Mouse (Mus musculus) embryonic facial prominence, embryonic 15.5 days (tissue): ENCODE results near the gene 4930415O20Rik. TPM values are rescaled to one million over a fixed set of nuclear protein-coding genes. Genes with fewer than 3 reads are reported as not detected.
"Not testable (repeated sequence)": the region's sequence is repeated elsewhere in the genome, so short reads cannot be mapped to it uniquely, and the experiment has no call there.

Experiments
- ATAC-seq: fragments of 200-750 bp; cut with Nextera tagmentation; 2 replicates; pipeline ENCODE4 v1.8.0; 2017; ENCODE audit warnings: low read depth, moderate TSS enrichment; ENCODE audit not compliant: insufficient number of reproducible peaks, low FRiP score, low TSS enrichment
- H3K27ac ChIP-seq: fragments of 300-500 bp; sonication (generic); replicated peaks from 2 replicates; pipeline ENCODE4 v1.5.1; 2015; ENCODE audit warnings: mild to moderate bottlenecking, inconsistent platforms
- H3K27me3 ChIP-seq: fragments of 300-500 bp; sonication (generic); 2 replicates; pipeline ENCODE4 v1.6.1; 2015; ENCODE audit warnings: inconsistent platforms
- H3K36me3 ChIP-seq: fragments of 300-500 bp; sonication (generic); 2 replicates; pipeline ENCODE4 v1.6.1; 2015; ENCODE audit warnings: mild to moderate bottlenecking, inconsistent platforms
- H3K4me1 ChIP-seq: fragments of 300-500 bp; sonication (generic); 2 replicates; pipeline ENCODE4 v1.6.1; 2015; ENCODE audit warnings: inconsistent platforms
- H3K4me2 ChIP-seq: fragments of 300-500 bp; sonication (generic); replicated peaks from 2 replicates; pipeline ENCODE4 v1.6.1; 2015; ENCODE audit warnings: mild to moderate bottlenecking, inconsistent platforms
- H3K4me3 ChIP-seq: fragments of 300-500 bp; sonication (generic); replicated peaks from 2 replicates; pipeline ENCODE4 v1.5.1; 2015; ENCODE audit warnings: mild to moderate bottlenecking, inconsistent platforms
- H3K9ac ChIP-seq: fragments of 300-500 bp; sonication (generic); 2 replicates; pipeline ENCODE4 v1.6.1; 2015; ENCODE audit warnings: inconsistent platforms
- H3K9me3 ChIP-seq: fragments of 300-500 bp; sonication (generic); replicated peaks from 2 replicates; pipeline ENCODE4 v1.6.1; 2016; ENCODE audit warnings: inconsistent platforms
- WGBS: fragments of 180-500 bp; shearing (Covaris S2); methylation state at CpG from one replicate; pipeline ENCODE4 v1.1.7; 2015; 5-methylcytosine and 5-hydroxymethylcytosine counted together
- polyA plus RNA-seq: library from polyadenylated mRNA; unstranded; fragments of >200 nt; fragmentation: Nextera tagmentation; extraction: Ambion mirVana; gene quantifications from 2 replicates; pipeline ENCODE4 v1.2.1, GENCODE M21; 2015

Gene 4930415O20Rik
- polyA plus RNA-seq, 1 experiment from 2014 or later: 0.43 TPM

DNA sequence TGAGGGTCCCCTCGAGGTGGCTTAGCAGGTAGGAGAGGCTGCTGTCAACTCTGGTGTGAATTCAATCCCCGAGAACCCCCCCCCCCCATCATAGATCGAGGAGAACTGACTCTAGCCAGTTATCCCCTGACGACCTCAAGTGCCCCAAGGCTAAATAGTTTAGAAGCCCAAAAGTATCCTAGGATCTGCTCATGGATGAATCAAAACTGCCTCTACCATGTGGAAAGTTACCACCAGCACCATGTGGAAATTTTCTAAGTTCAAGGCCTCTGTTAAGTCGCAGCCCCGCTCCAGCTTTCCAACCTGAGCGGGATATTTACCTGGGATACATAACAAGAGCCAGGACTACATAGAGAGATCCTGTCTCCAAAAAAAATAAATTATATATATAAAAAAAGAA lies 1.6 kb upstream of the 4930415O20Rik start:
- 64% methylated on average over 7 of the region's 7 CpGs for WGBS
- Histone ChIP-seq H3K27me3 (no peaks in the 10 kb centered on the region), H3K27ac (no peak overlapping the region), H3K9ac (no peak overlapping the region), H3K9me3 (no peaks in the 10 kb centered on the region), H3K4me1 (peaks cover 23% of the 10 kb centered on the region), H3K4me3 (peak overlapping the region; percentile 74; the same call in 1 of the 2 replicates), H3K4me2 (peak overlapping the region; percentile 57), H3K36me3 (no peaks in the 10 kb centered on the region)
- ATAC-seq: no peak

DNA sequence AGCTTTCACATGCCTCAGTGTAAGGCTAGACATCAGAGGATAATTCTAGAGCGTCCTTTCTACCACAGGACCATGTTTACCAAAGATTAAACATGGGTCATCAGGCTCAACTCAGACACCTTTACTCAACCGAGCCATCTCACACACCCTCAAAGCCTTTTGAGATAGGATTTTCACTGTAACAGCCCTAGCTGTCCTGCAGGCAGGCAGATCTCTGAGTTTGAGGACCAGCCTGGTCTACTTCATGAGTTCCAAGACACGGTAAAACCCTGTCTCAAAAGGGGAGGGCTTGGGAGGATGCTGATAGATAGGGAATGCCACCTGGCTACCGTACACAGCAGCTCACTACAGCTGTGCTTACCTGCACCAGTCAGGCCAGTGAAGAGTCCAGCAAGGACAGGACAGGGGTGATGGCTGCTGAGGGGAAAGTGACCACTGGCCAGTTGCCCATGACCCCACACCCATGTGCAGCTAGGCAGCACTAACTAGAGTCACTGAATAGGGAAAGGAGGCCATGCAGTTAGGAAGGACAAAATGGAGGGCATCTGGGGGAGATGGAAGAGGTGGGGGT lies 924 bp upstream of the 4930415O20Rik start:
- H3K4me1 ChIP-seq: peaks cover 23% of the 10 kb centered on the region
- no peak overlapping the region for H3K27ac ChIP-seq
- no peaks in the 10 kb centered on the region for H3K9me3 ChIP-seq
- no peak overlapping the region for H3K4me2 ChIP-seq
- no peak overlapping the region for H3K4me3 ChIP-seq
- no peaks in the 10 kb centered on the region for H3K27me3 ChIP-seq
- 82% methylated on average over 4 of the region's 4 CpGs for WGBS
- ATAC-seq: no peak
- H3K36me3 ChIP-seq: no peaks in the 10 kb centered on the region
- H3K9ac ChIP-seq: no peak overlapping the region

DNA sequence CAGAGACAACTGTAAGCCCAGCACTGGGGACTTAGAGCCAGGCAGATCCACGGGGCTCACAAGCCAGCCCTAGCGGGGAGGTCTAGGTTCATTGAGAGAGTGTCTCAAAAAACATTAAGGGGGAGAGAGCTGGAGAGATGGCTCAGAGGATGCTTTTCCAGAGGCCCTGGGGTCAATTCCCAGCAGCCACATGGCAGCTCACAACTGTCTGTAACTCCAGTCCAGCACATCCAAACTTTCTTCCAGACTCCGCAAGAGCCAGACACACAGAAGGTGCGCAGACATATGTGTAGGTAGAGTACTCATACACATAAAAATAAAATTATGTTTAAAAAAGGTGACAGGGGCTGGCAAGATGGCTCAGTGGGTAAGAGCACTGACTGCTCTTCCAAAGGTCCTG lies 2.5 kb downstream of the 4930415O20Rik start:
- no peak overlapping the region for H3K9ac ChIP-seq
- H3K27ac ChIP-seq: no peak overlapping the region
- H3K4me2 ChIP-seq: no peak overlapping the region
- H3K36me3 ChIP-seq: no peaks in the 10 kb centered on the region
- no peaks in the 10 kb centered on the region for H3K9me3 ChIP-seq
- WGBS: 71% methylated on average over 4 of the region's 4 CpGs
- ATAC-seq: no peak
- H3K4me3 ChIP-seq: no peak overlapping the region
- H3K27me3 ChIP-seq: no peaks in the 10 kb centered on the region
- peaks cover 8% of the 10 kb centered on the region for H3K4me1 ChIP-seq

DNA sequence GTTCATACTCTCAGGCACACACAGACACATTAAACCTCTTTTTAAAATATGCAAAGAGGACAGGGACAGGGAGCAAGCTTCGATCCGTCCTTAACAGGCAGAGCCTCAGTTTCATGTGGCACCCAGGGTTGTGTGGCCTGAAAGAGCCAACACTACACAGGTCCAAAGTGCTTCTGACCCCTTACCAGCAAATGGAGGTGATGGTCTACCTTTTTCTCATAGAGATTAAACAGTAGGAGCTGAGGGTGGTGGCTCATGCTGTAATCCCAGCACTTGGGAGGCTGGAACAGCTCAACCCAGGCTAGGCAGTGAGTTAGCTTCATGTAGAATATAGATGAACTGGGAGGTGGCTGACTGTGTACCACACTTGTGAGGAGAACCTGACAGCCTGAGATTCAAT lies 8.5 kb downstream of the 4930415O20Rik start:
- H3K36me3 ChIP-seq: no peaks in the 10 kb centered on the region
- H3K4me3 ChIP-seq: no peak overlapping the region
- no peaks in the 10 kb centered on the region for H3K4me1 ChIP-seq
- H3K27me3 ChIP-seq: no peaks in the 10 kb centered on the region
- no peak overlapping the region for H3K4me2 ChIP-seq
- no peak overlapping the region for H3K9ac ChIP-seq
- no peaks in the 10 kb centered on the region for H3K9me3 ChIP-seq
- 83% methylated on average over 2 of the region's 2 CpGs for WGBS
- no peak overlapping the region for H3K27ac ChIP-seq
- no peak for ATAC-seq

DNA sequence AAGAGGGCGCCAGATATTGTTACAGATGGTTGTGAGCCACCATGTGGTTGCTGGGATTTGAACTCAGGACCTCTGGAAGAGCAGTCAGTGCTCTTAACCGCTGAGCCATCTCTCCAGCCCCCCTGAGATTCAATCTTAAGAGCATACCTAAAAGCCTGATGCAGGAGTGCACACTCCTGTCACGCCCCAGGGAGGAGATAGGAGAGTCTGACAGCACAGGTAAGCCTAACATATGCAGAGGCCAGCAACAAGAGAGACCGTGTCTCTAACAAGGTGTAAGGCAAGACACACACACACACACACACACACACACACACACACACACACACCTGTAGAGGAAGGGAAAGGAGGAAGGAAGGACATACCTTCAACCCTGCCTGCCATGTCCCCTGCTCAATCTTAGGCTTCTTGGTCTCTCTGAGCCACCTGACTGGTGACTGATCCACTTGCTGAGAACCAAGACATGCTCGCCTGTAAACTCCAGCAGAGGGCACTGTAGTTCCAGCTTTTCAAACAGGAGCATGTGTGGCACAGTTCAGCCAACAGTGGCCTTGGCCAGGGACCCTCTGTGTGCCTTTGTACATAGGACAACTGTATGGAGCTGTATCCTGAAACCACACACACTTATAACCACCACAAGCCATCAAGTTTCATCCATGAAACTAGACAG lies 9.1 kb downstream of the 4930415O20Rik start:
- Histone ChIP-seq H3K9me3 (no peaks in the 10 kb centered on the region), H3K4me3 (no peak overlapping the region), H3K27me3 (no peaks in the 10 kb centered on the region), H3K9ac (no peak overlapping the region), H3K36me3 (no peaks in the 10 kb centered on the region), H3K4me1 (no peaks in the 10 kb centered on the region), H3K4me2 (no peak overlapping the region), H3K27ac (no peak overlapping the region)
- peak; percentile 63 for ATAC-seq
- 43% methylated on average over 5 of the region's 5 CpGs for WGBS

DNA sequence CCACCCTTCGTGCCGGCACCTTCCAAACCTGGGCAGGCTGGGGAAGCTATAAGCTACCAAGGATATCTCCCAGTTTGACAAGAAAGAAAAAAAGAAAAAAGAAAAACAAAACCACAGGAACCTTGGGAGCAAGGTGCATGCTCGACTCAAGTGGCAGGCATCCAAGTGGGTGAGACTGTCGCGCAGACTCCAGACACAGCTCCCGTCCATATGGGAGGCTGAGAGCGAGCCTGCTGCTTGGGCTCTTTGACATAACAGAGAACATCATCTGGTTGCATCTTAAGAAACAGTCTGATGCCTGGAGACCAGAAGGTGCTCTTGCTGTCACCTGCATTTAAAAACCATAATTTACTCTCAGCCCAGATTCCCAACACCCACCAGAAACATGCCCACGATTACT lies 11.6 kb downstream of the 4930415O20Rik start:
- H3K4me2 ChIP-seq: no peak overlapping the region
- no peak overlapping the region for H3K9ac ChIP-seq
- ATAC-seq: no peak
- no peaks in the 10 kb centered on the region for H3K9me3 ChIP-seq
- H3K27ac ChIP-seq: no peak overlapping the region
- WGBS: 58% methylated on average over 8 of the region's 8 CpGs
- no peaks in the 10 kb centered on the region for H3K36me3 ChIP-seq
- H3K4me1 ChIP-seq: no peaks in the 10 kb centered on the region
- H3K4me3 ChIP-seq: no peak overlapping the region
- no peaks in the 10 kb centered on the region for H3K27me3 ChIP-seq

DNA sequence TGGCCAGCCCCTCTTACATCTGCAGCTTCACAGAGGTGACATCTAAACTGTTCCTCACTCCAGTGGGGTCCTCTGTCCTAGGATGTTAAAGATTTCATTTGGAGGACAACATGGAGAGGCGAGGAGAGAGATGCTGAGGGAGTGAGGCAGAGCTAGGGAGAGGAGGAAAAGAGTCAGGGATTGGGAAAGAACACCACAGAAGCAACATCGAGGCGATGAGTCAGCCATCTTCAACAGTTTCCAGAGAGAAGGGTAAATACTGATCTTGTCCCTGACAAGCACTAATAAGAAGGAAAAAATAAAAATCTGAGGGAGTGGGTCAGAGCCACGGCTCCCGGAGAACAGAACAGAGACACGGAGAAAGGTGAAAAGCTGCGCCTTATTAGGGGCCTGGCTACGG lies 12.2 kb downstream of the 4930415O20Rik start:
- 64% methylated on average over 8 of the region's 8 CpGs for WGBS

DNA sequence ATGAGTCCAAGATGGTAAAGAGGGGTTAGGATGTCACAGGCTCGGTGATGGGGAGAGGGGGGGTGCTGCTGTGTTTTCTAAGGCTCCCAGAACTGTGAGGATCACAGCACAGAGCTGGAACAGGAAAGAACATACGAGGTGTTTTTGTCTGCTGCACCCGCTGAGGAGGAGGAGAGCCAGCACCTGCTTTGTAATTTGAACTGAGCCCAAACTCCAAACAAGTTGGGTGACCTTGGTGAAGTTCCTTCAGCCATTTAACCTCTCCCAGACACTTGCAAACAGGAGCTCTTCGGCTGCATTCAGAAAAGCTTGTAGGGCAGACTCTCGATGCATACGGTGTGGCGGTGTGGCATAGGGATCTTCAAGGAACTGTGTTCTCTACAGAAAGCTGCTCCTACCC lies 14.6 kb downstream of the 4930415O20Rik start:
- Histone ChIP-seq H3K4me2 (no peak overlapping the region), H3K4me1 (no peaks in the 10 kb centered on the region), H3K27me3 (no peaks in the 10 kb centered on the region), H3K9me3 (no peaks in the 10 kb centered on the region), H3K36me3 (peaks cover 12% of the 10 kb centered on the region; the same call in 1 of the 2 replicates), H3K4me3 (no peak overlapping the region), H3K27ac (no peak overlapping the region), H3K9ac (no peak overlapping the region)
- WGBS: 37% methylated on average over 7 of the region's 7 CpGs
- ATAC-seq: no peak

More for the DNA sequence above, 12.2 kb downstream of the 4930415O20Rik start:
- H3K4me1 ChIP-seq: no peaks in the 10 kb centered on the region
- H3K27ac ChIP-seq: no peak overlapping the region
- H3K36me3 ChIP-seq: no peaks in the 10 kb centered on the region
- ATAC-seq: no peak
- H3K27me3 ChIP-seq: no peaks in the 10 kb centered on the region
- no peak overlapping the region for H3K9ac ChIP-seq
- no peak overlapping the region for H3K4me3 ChIP-seq
- H3K4me2 ChIP-seq: no peak overlapping the region
- H3K9me3 ChIP-seq: no peaks in the 10 kb centered on the region

DNA sequence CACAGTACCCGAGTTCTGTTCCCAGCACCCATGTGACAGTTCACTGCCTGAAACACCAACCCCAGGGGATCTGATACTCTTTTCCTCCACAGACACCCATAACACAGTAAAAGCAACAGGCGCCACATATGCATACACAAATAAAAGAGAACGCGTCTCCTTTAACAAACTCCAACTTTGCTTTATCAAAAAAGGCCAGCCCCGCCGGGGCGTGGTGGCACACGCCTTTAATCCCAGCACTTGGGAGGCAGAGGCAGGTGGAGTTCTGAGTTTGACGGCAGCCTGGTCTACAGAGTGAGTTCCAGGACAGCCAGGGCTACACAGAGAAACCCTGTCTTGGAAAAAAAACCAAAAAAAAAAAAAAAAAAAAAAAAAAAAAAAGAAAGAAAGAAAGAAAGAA lies 15.3 kb downstream of the 4930415O20Rik start:
- not testable (repeated sequence) for H3K4me1 ChIP-seq, H3K27me3 ChIP-seq, H3K9ac ChIP-seq, ATAC-seq, H3K4me2 ChIP-seq, H3K9me3 ChIP-seq, H3K4me3 ChIP-seq, H3K27ac ChIP-seq
- 73% methylated on average over 9 of the region's 9 CpGs for WGBS
- H3K36me3 ChIP-seq: peaks cover 18% of the 10 kb centered on the region; the same call in 1 of the 2 replicates

DNA sequence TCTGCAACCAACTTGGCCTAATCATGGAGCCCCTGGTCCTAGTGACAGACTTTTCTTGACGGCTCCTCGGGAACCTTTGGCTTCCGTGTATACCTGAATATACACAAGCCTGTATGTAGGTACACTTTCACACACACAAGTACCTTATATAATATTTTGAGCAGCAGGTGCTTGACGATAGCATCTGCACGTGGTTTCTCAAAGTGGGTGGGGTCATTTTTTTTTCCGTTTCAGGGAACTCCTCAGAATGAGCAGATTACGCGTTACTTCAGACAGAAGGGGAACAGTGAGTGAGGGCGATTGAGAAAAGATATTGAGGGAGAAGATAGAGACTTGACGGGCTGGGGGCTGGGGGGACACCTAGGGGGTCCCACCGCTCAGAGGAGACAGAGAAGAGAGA lies 16.9 kb downstream of the 4930415O20Rik start:
- Histone ChIP-seq H3K9me3 (no peaks in the 10 kb centered on the region), H3K4me1 (no peaks in the 10 kb centered on the region), H3K27me3 (no peaks in the 10 kb centered on the region), H3K27ac (no peak overlapping the region), H3K4me3 (no peak overlapping the region), H3K4me2 (no peak overlapping the region), H3K36me3 (peaks cover 33% of the 10 kb centered on the region), H3K9ac (no peak overlapping the region)
- 80% methylated on average over 11 of the region's 11 CpGs for WGBS
- no peak for ATAC-seq

DNA sequence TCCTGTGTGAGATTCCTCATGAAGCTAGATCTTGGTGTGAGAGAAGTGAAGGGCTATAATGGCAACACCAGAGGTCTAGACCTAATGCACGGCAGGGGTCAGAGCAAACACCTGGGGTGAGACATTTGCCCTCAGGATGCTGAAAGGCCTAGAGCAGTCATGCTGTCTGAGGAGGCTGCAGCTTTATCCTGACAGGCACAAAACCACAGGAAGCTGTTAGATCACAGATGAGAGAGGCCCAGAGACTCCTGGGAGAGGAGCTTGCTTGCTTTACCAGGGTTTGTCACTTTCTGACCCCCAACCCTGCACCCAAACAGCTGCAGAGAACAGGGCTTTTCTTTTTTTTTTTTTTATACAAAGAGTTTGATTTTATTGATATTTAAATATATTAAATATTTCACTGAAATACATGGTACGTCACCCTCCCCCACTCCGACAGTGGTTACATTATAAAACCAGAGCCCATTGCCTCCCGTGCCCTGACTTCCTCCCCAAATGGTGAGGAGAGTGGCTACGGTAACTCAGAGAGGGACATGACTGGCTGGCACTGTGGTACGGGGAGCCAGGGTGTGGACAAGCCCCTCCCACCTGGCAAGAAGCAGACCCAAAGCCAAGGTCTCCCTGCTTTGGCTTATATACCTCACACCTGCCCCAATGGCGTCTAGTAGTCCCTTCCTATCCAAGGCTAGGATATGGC lies 19.0 kb downstream of the 4930415O20Rik start:
- Histone ChIP-seq H3K4me1 (no peaks in the 10 kb centered on the region), H3K4me2 (no peak overlapping the region), H3K4me3 (no peak overlapping the region), H3K9ac (no peak overlapping the region), H3K27me3 (no peaks in the 10 kb centered on the region), H3K36me3 (peaks cover 54% of the 10 kb centered on the region), H3K27ac (no peak overlapping the region), H3K9me3 (no peaks in the 10 kb centered on the region)
- 67% methylated on average over 7 of the region's 7 CpGs for WGBS
- no peak for ATAC-seq
